Mouse (Mus musculus): ENCODE data around the gene Olfr1510. TPM values are rescaled to one million over a fixed set of nuclear protein-coding genes. Genes with fewer than 3 reads are reported as not detected.
"Not testable (repeated sequence)": the region's sequence is repeated elsewhere in the genome, so short reads cannot be mapped to it uniquely, and the experiment has no call there.

Olfr1510 gene
- not detected in 2 replicates for polyA plus RNA-seq (2014; fragmentation: Nextera tagmentation; extraction: Ambion mirVana)

- no peaks in the 10 kb centered on the region for H3K4me1 ChIP-seq (replicated peaks; ENCODE audit: control insufficient read depth, insufficient read depth, low read length)
- H3K9ac ChIP-seq (ENCODE audit: low read length) = no peak within 1 kb of the TSS
- no peaks in the 10 kb centered on the region for H3K9me3 ChIP-seq (ENCODE audit: control insufficient read depth, low read length)
- no peak for ATAC-seq (replicated peaks; ENCODE audit: low FRiP score)
- no peak within 1 kb of the TSS for H3K4me2 ChIP-seq (ENCODE audit: low read depth, low read length, severe bottlenecking)
- WGBS = 86% methylated on average over 3 of the region's 3 CpGs
- DNase-seq (ENCODE audit: low spot score) = no peak
- no peaks in the 10 kb centered on the region for H3K36me3 ChIP-seq (ENCODE audit: control insufficient read depth, insufficient read depth, low read length)
- no peak within 1 kb of the TSS for H3K4me3 ChIP-seq (ENCODE audit: low read depth, low read length)
- no peaks in the 10 kb centered on the region for H3K27me3 ChIP-seq (ENCODE audit: control insufficient read depth, insufficient read depth, low read length)
- H3K27ac ChIP-seq (ENCODE audit: low read depth, low read length) = no peak within 1 kb of the TSS
These were observed at the start of gene Olfr1510 for GRCm38 (mm10) chr14:52414273-52414672. Olfr1510 (minus strand) TSS chr14:52414373.

DNA sequence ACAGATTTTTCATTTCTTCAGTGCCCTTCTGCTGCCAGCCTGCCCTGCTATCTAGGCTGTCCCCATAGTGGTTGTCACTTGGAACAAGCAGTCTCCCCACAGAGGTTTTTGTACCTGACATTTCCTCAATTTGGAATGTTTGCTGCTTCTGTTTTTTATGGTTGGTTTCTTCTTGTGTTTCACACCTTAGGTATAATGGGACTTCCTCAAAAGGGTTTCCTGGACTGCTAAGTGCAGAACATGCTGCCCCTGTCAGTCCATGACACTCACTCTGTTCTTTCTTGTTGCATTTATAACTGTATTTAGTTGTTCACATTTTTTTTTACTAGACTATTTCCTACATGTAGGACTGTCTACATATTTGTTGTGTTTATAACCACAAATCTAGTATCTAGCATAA, 47.8 kb upstream of the Olfr1510 start:
- no peak for DNase-seq (ENCODE audit: low spot score)
- no peak overlapping the region for H3K27ac ChIP-seq (ENCODE audit: low read depth, low read length)

DNA sequence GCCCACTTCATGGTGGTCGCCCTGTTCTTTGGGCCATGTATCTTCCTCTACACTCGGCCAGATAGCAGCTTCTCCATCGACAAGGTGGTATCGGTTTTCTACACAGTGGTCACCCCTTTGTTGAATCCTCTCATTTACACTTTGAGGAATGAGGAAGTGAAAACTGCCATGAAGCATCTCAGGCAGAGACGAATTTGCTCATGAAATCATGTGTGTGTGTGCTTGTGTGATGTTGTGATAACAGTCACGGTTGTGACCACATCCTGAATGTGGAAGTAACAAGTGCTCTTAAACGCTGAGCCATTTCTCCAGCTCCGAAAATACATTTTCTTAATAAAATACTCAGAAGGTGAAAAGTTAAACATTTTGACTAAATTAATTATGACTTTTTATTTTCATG, 37.0 kb upstream of the Olfr1510 start:
- Histone ChIP-seq H3K4me3 (ENCODE audit: low read depth, low read length) (no peak overlapping the region), H3K9me3 (ENCODE audit: control insufficient read depth, low read length) (no peaks in the 10 kb centered on the region)
- WGBS = 91% methylated on average over 8 of the region's 8 CpGs

More for the DNA sequence above, 47.8 kb upstream of the Olfr1510 start:
- ATAC-seq (replicated peaks; ENCODE audit: low FRiP score) = no peak
- H3K36me3 ChIP-seq (ENCODE audit: control insufficient read depth, insufficient read depth, low read length) = no peaks in the 10 kb centered on the region
- H3K9ac ChIP-seq (ENCODE audit: low read length) = no peak overlapping the region
- H3K4me3 ChIP-seq (ENCODE audit: low read depth, low read length) = no peak overlapping the region
- no peaks in the 10 kb centered on the region for H3K27me3 ChIP-seq (ENCODE audit: control insufficient read depth, insufficient read depth, low read length)
- no peaks in the 10 kb centered on the region for H3K9me3 ChIP-seq (ENCODE audit: control insufficient read depth, low read length)
- no peaks in the 10 kb centered on the region for H3K4me1 ChIP-seq (replicated peaks; ENCODE audit: control insufficient read depth, insufficient read depth, low read length)
- no peak overlapping the region for H3K4me2 ChIP-seq (ENCODE audit: low read depth, low read length, severe bottlenecking)

GRCm38 (mm10) chr14:52442690-52443089, 28.5 kb upstream of the Olfr1510 start, which contains the start of gene Olfr1509:
Olfr1509 (plus strand) TSS chr14:52442990.
- DNase-seq (ENCODE audit: low spot score) (no peak), ATAC-seq (replicated peaks; ENCODE audit: low FRiP score) (no peak)
- no peak within 1 kb of the TSS for H3K9ac ChIP-seq (ENCODE audit: low read length)
- no peaks in the 10 kb centered on the region for H3K4me1 ChIP-seq (replicated peaks; ENCODE audit: control insufficient read depth, insufficient read depth, low read length)
- no peak within 1 kb of the TSS for H3K27ac ChIP-seq (ENCODE audit: low read depth, low read length)
- H3K4me3 ChIP-seq (ENCODE audit: low read depth, low read length) = no peak within 1 kb of the TSS
- no peaks in the 10 kb centered on the region for H3K9me3 ChIP-seq (ENCODE audit: control insufficient read depth, low read length)
- no peaks in the 10 kb centered on the region for H3K36me3 ChIP-seq (ENCODE audit: control insufficient read depth, insufficient read depth, low read length)
- H3K27me3 ChIP-seq (ENCODE audit: control insufficient read depth, insufficient read depth, low read length) = no peaks in the 10 kb centered on the region
- H3K4me2 ChIP-seq (ENCODE audit: low read depth, low read length, severe bottlenecking) = no peak within 1 kb of the TSS

More for the DNA sequence above, 37.0 kb upstream of the Olfr1510 start:
- Histone ChIP-seq H3K4me1 (replicated peaks; ENCODE audit: control insufficient read depth, insufficient read depth, low read length) (no peaks in the 10 kb centered on the region), H3K4me2 (ENCODE audit: low read depth, low read length, severe bottlenecking) (no peak overlapping the region), H3K27me3 (ENCODE audit: control insufficient read depth, insufficient read depth, low read length) (no peaks in the 10 kb centered on the region), H3K9ac (ENCODE audit: low read length) (no peak overlapping the region), H3K27ac (ENCODE audit: low read depth, low read length) (no peak overlapping the region), H3K36me3 (ENCODE audit: control insufficient read depth, insufficient read depth, low read length) (no peaks in the 10 kb centered on the region)
- ATAC-seq (replicated peaks; ENCODE audit: low FRiP score) (no peak), DNase-seq (ENCODE audit: low spot score) (no peak)

GRCm38 (mm10) chr14:52427686-52428085, 13.5 kb upstream of the Olfr1510 start:
- no peak overlapping the region for H3K4me3 ChIP-seq (ENCODE audit: low read depth, low read length)
- no peaks in the 10 kb centered on the region for H3K9me3 ChIP-seq (ENCODE audit: control insufficient read depth, low read length)
- no peaks in the 10 kb centered on the region for H3K4me1 ChIP-seq (replicated peaks; ENCODE audit: control insufficient read depth, insufficient read depth, low read length)
- no peak for DNase-seq (ENCODE audit: low spot score)
- no peak overlapping the region for H3K27ac ChIP-seq (ENCODE audit: low read depth, low read length)
- H3K36me3 ChIP-seq (ENCODE audit: control insufficient read depth, insufficient read depth, low read length) = no peaks in the 10 kb centered on the region
- H3K27me3 ChIP-seq (ENCODE audit: control insufficient read depth, insufficient read depth, low read length) = no peaks in the 10 kb centered on the region
- H3K9ac ChIP-seq (ENCODE audit: low read length) = no peak overlapping the region
- no peak for ATAC-seq (replicated peaks; ENCODE audit: low FRiP score)
- WGBS = 96% methylated on average over 1 of the region's 1 CpGs
- H3K4me2 ChIP-seq (ENCODE audit: low read depth, low read length, severe bottlenecking) = no peak overlapping the region

- not testable (repeated sequence) for H3K9ac ChIP-seq (ENCODE audit: low read length); H3K27me3 ChIP-seq (ENCODE audit: control insufficient read depth, insufficient read depth, low read length); ATAC-seq (replicated peaks; ENCODE audit: low FRiP score); H3K27ac ChIP-seq (ENCODE audit: low read depth, low read length); H3K4me1 ChIP-seq (replicated peaks; ENCODE audit: control insufficient read depth, insufficient read depth, low read length); H3K9me3 ChIP-seq (ENCODE audit: control insufficient read depth, low read length); DNase-seq (ENCODE audit: low spot score); H3K4me2 ChIP-seq (ENCODE audit: low read depth, low read length, severe bottlenecking); H3K36me3 ChIP-seq (ENCODE audit: control insufficient read depth, insufficient read depth, low read length); H3K4me3 ChIP-seq (ENCODE audit: low read depth, low read length)
- WGBS = 88% methylated on average over 7 of the region's 10 CpGs
These were observed 3.8 kb downstream of the Olfr1510 start for GRCm38 (mm10) chr14:52410142-52410919.

DNA sequence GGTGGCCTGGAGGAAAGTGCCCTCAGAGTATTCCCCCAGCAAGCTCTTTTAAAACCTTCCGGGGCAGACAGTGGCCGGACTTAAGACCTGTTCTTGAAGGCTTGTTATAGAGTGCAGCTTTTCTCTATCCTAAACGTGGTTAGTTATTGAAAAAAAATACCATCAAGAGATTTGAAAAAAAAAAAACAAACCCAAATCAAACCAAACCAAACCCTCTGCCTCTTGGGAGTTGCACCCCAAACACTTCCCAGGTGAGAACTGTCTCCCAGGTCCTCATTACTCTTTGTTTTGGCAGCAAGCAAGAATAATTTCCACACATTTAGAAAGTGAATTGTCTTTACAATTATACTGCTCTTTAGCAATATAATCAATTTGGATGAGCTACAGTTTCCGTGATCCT, 16.9 kb downstream of the Olfr1510 start, which contains the start of gene Olfr1511:
Gene Olfr1511 (minus strand): TSS at position 101 of the 400 bp plus-strand sequence.
- DNase-seq (ENCODE audit: low spot score) = no peak
- Histone ChIP-seq H3K9ac (ENCODE audit: low read length) (no peak within 1 kb of the TSS), H3K36me3 (ENCODE audit: control insufficient read depth, insufficient read depth, low read length) (no peaks in the 10 kb centered on the region), H3K4me3 (ENCODE audit: low read depth, low read length) (no peak within 1 kb of the TSS), H3K27me3 (ENCODE audit: control insufficient read depth, insufficient read depth, low read length) (no peaks in the 10 kb centered on the region), H3K4me2 (ENCODE audit: low read depth, low read length, severe bottlenecking) (no peak within 1 kb of the TSS), H3K27ac (ENCODE audit: low read depth, low read length) (no peak within 1 kb of the TSS), H3K4me1 (replicated peaks; ENCODE audit: control insufficient read depth, insufficient read depth, low read length) (no peaks in the 10 kb centered on the region), H3K9me3 (ENCODE audit: control insufficient read depth, low read length) (no peaks in the 10 kb centered on the region)
- ATAC-seq (replicated peaks; ENCODE audit: low FRiP score) = no peak
- whole genome bisulfite sequencing = 84% methylated on average over 4 of the region's 4 CpGs

- H3K9me3 ChIP-seq (ENCODE audit: control insufficient read depth, low read length); H3K9ac ChIP-seq (ENCODE audit: low read length); H3K4me3 ChIP-seq (ENCODE audit: low read depth, low read length); H3K27ac ChIP-seq (ENCODE audit: low read depth, low read length); H3K4me2 ChIP-seq (ENCODE audit: low read depth, low read length, severe bottlenecking); ATAC-seq (replicated peaks; ENCODE audit: low FRiP score); H3K4me1 ChIP-seq (replicated peaks; ENCODE audit: control insufficient read depth, insufficient read depth, low read length); H3K36me3 ChIP-seq (ENCODE audit: control insufficient read depth, insufficient read depth, low read length); DNase-seq (ENCODE audit: low spot score); H3K27me3 ChIP-seq (ENCODE audit: control insufficient read depth, insufficient read depth, low read length): not testable (repeated sequence)
- WGBS = 92% methylated on average over 9 of the region's 9 CpGs
These were observed 23.9 kb downstream of the Olfr1510 start for GRCm38 (mm10) chr14:52390084-52390848.

Measured in forebrain, embryonic 11.5 days (tissue).